Mouse (Mus musculus): ENCODE measurements around the gene Itgb4. TPM values are rescaled to one million over a fixed set of nuclear protein-coding genes. Genes with fewer than 3 reads are reported as not detected.
A peak's percentile ranks its signal among the peaks of the same experiment; 100 is the strongest.

The Itgb4 gene
- polyA plus RNA-seq, 1 experiment = 1.2 TPM

- Histone ChIP-seq H3ac (ENCODE audit: control insufficient read depth, insufficient read length) (no peak overlapping the region), H3K36me3 (ENCODE audit: control insufficient read depth, insufficient read depth) (peaks cover 19% of the 10 kb centered on the region), H3K79me2 (ENCODE audit: control insufficient read depth, insufficient read depth) (peaks cover 23% of the 10 kb centered on the region), H3K4me3 (no peak overlapping the region), H3K27me3 (ENCODE audit: control insufficient read depth, insufficient read depth, insufficient read length) (no peaks in the 10 kb centered on the region), H3K4me2 (ENCODE audit: low read depth) (no peak overlapping the region)
- TF ChIP-seq SRF (IDR thresholded peaks at IDR 0.05; ENCODE audit: control insufficient read depth, insufficient read length, low read depth) = no peak
- TF ChIP-seq E2F4 (IDR thresholded peaks at IDR 0.05; ENCODE audit: insufficient read depth) = no peak
- TF ChIP-seq TCF3 (IDR thresholded peaks at IDR 0.05; ENCODE audit: insufficient read length, low read depth) = no peak
Measured at GRCm38 (mm10) chr11:116025056-116025845, 50.7 kb downstream of the Itgb4 start.

DNA sequence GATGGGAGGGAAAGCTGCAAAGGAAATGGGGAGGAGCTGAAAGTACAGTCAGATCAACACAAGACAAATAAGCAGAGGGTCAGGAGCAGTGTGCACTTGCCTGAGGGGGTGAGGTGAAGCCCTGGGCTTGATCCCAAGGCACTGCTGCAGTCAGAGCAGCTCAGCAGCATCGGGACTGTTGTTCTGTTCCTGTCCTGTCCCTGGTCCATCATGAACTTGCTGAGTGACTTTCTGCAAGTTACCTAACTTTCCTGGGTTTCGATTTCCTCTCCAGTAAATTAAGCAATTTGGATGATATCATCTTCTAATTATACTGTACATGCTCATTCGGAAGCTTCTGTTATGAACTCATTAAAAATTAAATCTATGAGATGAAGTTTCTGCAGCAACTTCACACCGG is 53.2 kb downstream of the Itgb4 start, which contains the start of gene H3f3b:
TSS of gene H3f3b (minus strand) at position 207 of the 400 bp plus-strand sequence.
- Histone ChIP-seq H3K79me2 (ENCODE audit: control insufficient read depth, insufficient read depth) (peaks cover 30% of the 10 kb centered on the region), H3K4me3 (no peak within 1 kb of the TSS), H3K36me3 (ENCODE audit: control insufficient read depth, insufficient read depth) (peaks cover 4% of the 10 kb centered on the region), H3K4me2 (ENCODE audit: low read depth) (peak within 1 kb of the TSS; percentile 51), H3ac (ENCODE audit: control insufficient read depth, insufficient read length) (no peak within 1 kb of the TSS), H3K27me3 (ENCODE audit: control insufficient read depth, insufficient read depth, insufficient read length) (no peaks in the 10 kb centered on the region)
- TF ChIP-seq SRF (IDR thresholded peaks at IDR 0.05; ENCODE audit: control insufficient read depth, insufficient read length, low read depth) = no peak
- TF ChIP-seq MYOG (IDR thresholded peaks at IDR 0.05; ENCODE audit: control insufficient read depth in 1 of 3, insufficient read depth in 1 of 3, insufficient read length in 2 of 3, low read depth in 2 of 3) = no peak
- no peak for TF ChIP-seq MYOD1 (IDR thresholded peaks at IDR 0.05; ENCODE audit: control insufficient read depth in 1 of 3, insufficient read length in 2 of 3, low read depth in 2 of 3)
- TF ChIP-seq REST (IDR thresholded peaks at IDR 0.05; ENCODE audit: insufficient read depth, insufficient read length) = no peak
- TF ChIP-seq POLR2A (IDR thresholded peaks at IDR 0.05; ENCODE audit: insufficient read length, low read depth) = no peak
- no peak for TF ChIP-seq MAX (IDR thresholded peaks at IDR 0.05; ENCODE audit: low read depth)
- no peak for TF ChIP-seq CEBPB (IDR thresholded peaks at IDR 0.05; ENCODE audit: insufficient read depth, poor library complexity, severe bottlenecking)
- TF ChIP-seq USF1 (IDR thresholded peaks at IDR 0.05; ENCODE audit: low read depth) = no peak
- no peak for TF ChIP-seq POLR2AphosphoS2 (IDR thresholded peaks at IDR 0.05; ENCODE audit: insufficient read length, low read depth)
- TF ChIP-seq TCF3 (IDR thresholded peaks at IDR 0.05; ENCODE audit: insufficient read length, low read depth) = no peak
- no peak for TF ChIP-seq TCF12 (IDR thresholded peaks at IDR 0.05; ENCODE audit: insufficient read depth, poor library complexity, severe bottlenecking)

GRCm38 (mm10) chr11:116028177-116028865 is 53.8 kb downstream of the Itgb4 start:
- Histone ChIP-seq H3K4me2 (ENCODE audit: low read depth) (peak overlapping the region; percentile 51), H3ac (ENCODE audit: control insufficient read depth, insufficient read length) (no peak overlapping the region), H3K4me3 (no peak overlapping the region), H3K36me3 (ENCODE audit: control insufficient read depth, insufficient read depth) (peaks cover 2% of the 10 kb centered on the region), H3K79me2 (ENCODE audit: control insufficient read depth, insufficient read depth) (peaks cover 33% of the 10 kb centered on the region), H3K27me3 (ENCODE audit: control insufficient read depth, insufficient read depth, insufficient read length) (no peaks in the 10 kb centered on the region)
- TF ChIP-seq TCF12 (IDR thresholded peaks at IDR 0.05; ENCODE audit: insufficient read depth, poor library complexity, severe bottlenecking) (no peak), POLR2AphosphoS2 (IDR thresholded peaks at IDR 0.05; ENCODE audit: insufficient read length, low read depth) (no peak), MAX (IDR thresholded peaks at IDR 0.05; ENCODE audit: low read depth) (no peak)

GRCm38 (mm10) chr11:116029086-116029865 is 54.8 kb downstream of the Itgb4 start:
- TF ChIP-seq REST (IDR thresholded peaks at IDR 0.05; ENCODE audit: insufficient read depth, insufficient read length) (no peak), MYOG (IDR thresholded peaks at IDR 0.05; ENCODE audit: control insufficient read depth in 1 of 3, insufficient read depth in 1 of 3, insufficient read length in 2 of 3, low read depth in 2 of 3) (no peak), TCF3 (IDR thresholded peaks at IDR 0.05; ENCODE audit: insufficient read length, low read depth) (no peak), SRF (IDR thresholded peaks at IDR 0.05; ENCODE audit: control insufficient read depth, insufficient read length, low read depth) (no peak), POLR2A (IDR thresholded peaks at IDR 0.05; ENCODE audit: insufficient read length, low read depth) (no peak)
- H3K4me3 ChIP-seq = peak overlapping the region; percentile 67
- peaks cover 38% of the 10 kb centered on the region for H3K79me2 ChIP-seq (ENCODE audit: control insufficient read depth, insufficient read depth)

More at GRCm38 (mm10) chr11:116029086-116029865, 54.8 kb downstream of the Itgb4 start:
- Histone ChIP-seq H3K4me2 (ENCODE audit: low read depth) (peak overlapping the region; percentile 90), H3ac (ENCODE audit: control insufficient read depth, insufficient read length) (no peak overlapping the region), H3K36me3 (ENCODE audit: control insufficient read depth, insufficient read depth) (no peaks in the 10 kb centered on the region), H3K27me3 (ENCODE audit: control insufficient read depth, insufficient read depth, insufficient read length) (no peaks in the 10 kb centered on the region)

Measured in myocyte (in vitro differentiated cells).